Mouse (Mus musculus) bone marrow, adult 2 months (tissue): ENCODE measurements around the gene Hltf.
"Not testable (repeated sequence)": the region's sequence is repeated elsewhere in the genome, so short reads cannot be mapped to it uniquely, and the experiment has no call there.

Experiments
- CTCF ChIP-seq: fragments of 200-500 bp; IDR thresholded peaks from 2 replicates; pipeline ENCODE4 v1.5.1; 2011; ENCODE audit warnings: low read length, control low read depth; ENCODE audit not compliant: control insufficient read depth, insufficient read depth
- POLR2A ChIP-seq: fragments of 200-500 bp; IDR thresholded peaks from 2 replicates; pipeline ENCODE4 v1.6.1; 2011; ENCODE audit warnings: low read depth, mild to moderate bottlenecking, control low read depth, low read length, borderline replicate concordance; ENCODE audit not compliant: control insufficient read depth

DNA sequence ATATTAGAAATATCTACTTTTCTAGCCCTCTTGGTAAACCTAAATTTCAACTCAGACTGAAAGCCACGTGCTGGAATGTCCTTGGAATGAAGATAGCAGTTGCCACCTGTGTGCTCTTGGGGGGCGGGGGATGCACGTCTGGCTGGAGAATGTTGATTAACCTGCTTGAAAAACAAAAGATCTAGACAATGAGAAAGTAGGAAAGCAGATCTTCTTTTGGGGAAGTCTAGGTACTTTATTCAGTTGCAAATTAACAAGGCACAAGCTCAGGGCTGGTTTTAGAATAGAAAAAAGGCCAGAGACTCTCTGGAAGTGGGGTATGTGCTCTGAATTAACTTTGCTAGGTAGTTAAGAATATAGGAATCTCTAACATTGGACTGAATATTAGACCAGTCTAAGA lies 12.9 kb upstream of the Hltf start:
- TF ChIP-seq CTCF, POLR2A: not testable (repeated sequence)
